Mouse (Mus musculus) myocyte (in vitro differentiated cells): ENCODE results near the gene Rnf141. TPM values are rescaled to one million over a fixed set of nuclear protein-coding genes. Genes with fewer than 3 reads are reported as not detected.

Experiments used
- H3K27me3 ChIP-seq: one replicate; pipeline ENCODE4 v1.6.1; 2011; ENCODE audit not compliant: control insufficient read depth, insufficient read depth, insufficient read length
- H3K36me3 ChIP-seq: one replicate; pipeline ENCODE4 v1.6.1; 2011; ENCODE audit not compliant: control insufficient read depth, insufficient read depth
- H3K4me2 ChIP-seq: one replicate; pipeline ENCODE4 v1.6.1; 2011; ENCODE audit warnings: low read depth, control low read depth
- H3K4me3 ChIP-seq: one replicate; pipeline ENCODE4 v1.5.1; 2011; ENCODE audit warnings: mild to moderate bottlenecking, control low read depth, moderate library complexity
- H3K79me2 ChIP-seq: one replicate; pipeline ENCODE4 v1.6.1; 2011; ENCODE audit not compliant: control insufficient read depth, insufficient read depth
- H3ac ChIP-seq: one replicate; pipeline ENCODE4 v1.6.1; 2011; ENCODE audit not compliant: control insufficient read depth, insufficient read length
- CEBPB ChIP-seq: IDR thresholded peaks from 2 replicates; pipeline ENCODE4 v1.6.1; 2011; ENCODE audit warnings: mild to moderate bottlenecking, moderate library complexity; ENCODE audit not compliant: poor library complexity, insufficient read depth, severe bottlenecking
- E2F4 ChIP-seq: IDR thresholded peaks from one replicate; pipeline ENCODE4 v1.6.1; 2011; ENCODE audit warnings: mild to moderate bottlenecking, control low read depth, moderate library complexity; ENCODE audit not compliant: insufficient read depth
- MAX ChIP-seq: IDR thresholded peaks from one replicate; pipeline ENCODE4 v1.6.1; 2011; ENCODE audit warnings: low read depth, mild to moderate bottlenecking, control low read depth
- MYOD1 ChIP-seq, 3 experiments: IDR thresholded peaks; one replicate each; pipeline ENCODE4 v1.6.1; 2011; ENCODE audit warnings: control low read depth in 2 of 3, low read depth in 2 of 3, mild to moderate bottlenecking in 2 of 3, moderate library complexity in 1 of 3; ENCODE audit not compliant: insufficient read length in 2 of 3, control insufficient read depth in 1 of 3
- MYOG ChIP-seq, 3 experiments: IDR thresholded peaks; one replicate each; pipeline ENCODE4 v1.6.1; 2011; ENCODE audit warnings: control low read depth in 2 of 3, low read depth in 2 of 3, mild to moderate bottlenecking in 2 of 3; ENCODE audit not compliant: insufficient read length in 2 of 3, control insufficient read depth in 1 of 3, insufficient read depth in 1 of 3
- POLR2A ChIP-seq: IDR thresholded peaks from one replicate; pipeline ENCODE4 v1.6.1; 2011; ENCODE audit warnings: low read depth, mild to moderate bottlenecking, control low read depth, moderate library complexity; ENCODE audit not compliant: insufficient read length
- POLR2AphosphoS2 ChIP-seq: IDR thresholded peaks from one replicate; pipeline ENCODE4 v1.6.1; 2011; ENCODE audit warnings: low read depth, control low read depth; ENCODE audit not compliant: insufficient read length
- REST ChIP-seq: IDR thresholded peaks from one replicate; pipeline ENCODE4 v1.6.1; 2011; ENCODE audit warnings: mild to moderate bottlenecking, control low read depth, moderate library complexity; ENCODE audit not compliant: insufficient read depth, insufficient read length
- SRF ChIP-seq: IDR thresholded peaks from one replicate; pipeline ENCODE4 v1.6.1; 2011; ENCODE audit warnings: low read depth; ENCODE audit not compliant: control insufficient read depth, insufficient read length
- TCF12 ChIP-seq: IDR thresholded peaks from one replicate; pipeline ENCODE4 v1.6.1; 2011; ENCODE audit warnings: mild to moderate bottlenecking, control low read depth; ENCODE audit not compliant: poor library complexity, insufficient read depth, severe bottlenecking
- TCF3 ChIP-seq: IDR thresholded peaks from one replicate; pipeline ENCODE4 v1.6.1; 2011; ENCODE audit warnings: low read depth, control low read depth; ENCODE audit not compliant: insufficient read length
- USF1 ChIP-seq: IDR thresholded peaks from one replicate; pipeline ENCODE4 v1.6.1; 2011; ENCODE audit warnings: low read depth, mild to moderate bottlenecking, control low read depth, moderate library complexity
- polyA plus RNA-seq: library from polyadenylated mRNA; unstranded; fragments of >200 nt; fragmentation: generic; extraction: Trizol; gene quantifications from one replicate; pipeline ENCODE4 v1.2.1, GENCODE M21; 2012; ENCODE audit warnings: missing spikeins

The Rnf141 gene
- polyA plus RNA-seq, 1 experiment = 12.3 TPM

GRCm38 (mm10) chr7:110751634-110752033 is 92.6 kb downstream of the Rnf141 start:
- no peak overlapping the region for H3K4me3 ChIP-seq
- H3ac ChIP-seq = no peak overlapping the region
- no peaks in the 10 kb centered on the region for H3K36me3 ChIP-seq
- H3K4me2 ChIP-seq = no peak overlapping the region
- H3K79me2 ChIP-seq = no peaks in the 10 kb centered on the region
- TF ChIP-seq CEBPB (no peak), TCF12 (no peak), POLR2A (no peak), SRF (no peak), MYOG (IDR thresholded peaks at IDR 0.05; ENCODE audit: control insufficient read depth in 1 of 3, insufficient read depth in 1 of 3, insufficient read length in 2 of 3, low read depth in 2 of 3) (no peak), REST (no peak), TCF3 (no peak), E2F4 (no peak), MYOD1 (IDR thresholded peaks at IDR 0.05; ENCODE audit: control insufficient read depth in 1 of 3, insufficient read length in 2 of 3, low read depth in 2 of 3) (no peak), MAX (no peak), USF1 (no peak), POLR2AphosphoS2 (no peak)
- H3K27me3 ChIP-seq = no peaks in the 10 kb centered on the region

- Histone ChIP-seq H3K4me2 (no peak overlapping the region), H3K27me3 (no peaks in the 10 kb centered on the region), H3K36me3 (no peaks in the 10 kb centered on the region), H3K4me3 (no peak overlapping the region), H3ac (no peak overlapping the region), H3K79me2 (no peaks in the 10 kb centered on the region)
- peak; percentile 64 to 89 (median 80) for TF ChIP-seq MYOG (IDR thresholded peaks at IDR 0.05; ENCODE audit: control insufficient read depth in 1 of 3, insufficient read depth in 1 of 3, insufficient read length in 2 of 3, low read depth in 2 of 3)
- TF ChIP-seq MYOD1 (IDR thresholded peaks at IDR 0.05; ENCODE audit: control insufficient read depth in 1 of 3, insufficient read length in 2 of 3, low read depth in 2 of 3) = peak; percentile 67 to 97 (median 93)
- no peak for TF ChIP-seq CEBPB
These were observed 93.4 kb downstream of the Rnf141 start for GRCm38 (mm10) chr7:110750834-110751233.

Other genes with a start within 250 kb of the Rnf141 start
- 11.3 TPM for gene Sbf2, start 229.5 kb downstream of the Rnf141 start, polyA plus RNA-seq
- gene Adm, start 216.8 kb downstream of the Rnf141 start, polyA plus RNA-seq = 1.2 TPM
- gene Ampd3, start 76.3 kb downstream of the Rnf141 start, polyA plus RNA-seq = 8.2 TPM
- gene Lyve1, start 18.8 kb upstream of the Rnf141 start, polyA plus RNA-seq = not detected
- 1.2 TPM for gene Mrvi1, start 138.0 kb upstream of the Rnf141 start, polyA plus RNA-seq
- gene Ctr9, start 184.5 kb upstream of the Rnf141 start, polyA plus RNA-seq = 16.5 TPM
- gene Eif4g2, start 238.6 kb upstream of the Rnf141 start, polyA plus RNA-seq = 408 TPM